Mouse (Mus musculus) spleen, postnatal 0 days (tissue): ENCODE data around the gene Otx1. TPM values are rescaled to one million over a fixed set of nuclear protein-coding genes. Genes with fewer than 3 reads are reported as not detected.

Experiments used
- polyA plus RNA-seq: library from polyadenylated mRNA; unstranded; fragments of >200 nt; fragmentation: Nextera tagmentation; extraction: Ambion mirVana; gene quantifications from 2 replicates; pipeline ENCODE4 v1.2.1, GENCODE M21; 2015

The Otx1 gene
- not detected in 2 replicates for polyA plus RNA-seq

GRCm38 (mm10) chr11:22002783-22003340, at the start of gene Otx1:
TSS of gene Otx1 (minus strand) at chr11:22002897.

